Mouse (Mus musculus): ENCODE results near the gene Padi1.

Padi1 gene

DNA sequence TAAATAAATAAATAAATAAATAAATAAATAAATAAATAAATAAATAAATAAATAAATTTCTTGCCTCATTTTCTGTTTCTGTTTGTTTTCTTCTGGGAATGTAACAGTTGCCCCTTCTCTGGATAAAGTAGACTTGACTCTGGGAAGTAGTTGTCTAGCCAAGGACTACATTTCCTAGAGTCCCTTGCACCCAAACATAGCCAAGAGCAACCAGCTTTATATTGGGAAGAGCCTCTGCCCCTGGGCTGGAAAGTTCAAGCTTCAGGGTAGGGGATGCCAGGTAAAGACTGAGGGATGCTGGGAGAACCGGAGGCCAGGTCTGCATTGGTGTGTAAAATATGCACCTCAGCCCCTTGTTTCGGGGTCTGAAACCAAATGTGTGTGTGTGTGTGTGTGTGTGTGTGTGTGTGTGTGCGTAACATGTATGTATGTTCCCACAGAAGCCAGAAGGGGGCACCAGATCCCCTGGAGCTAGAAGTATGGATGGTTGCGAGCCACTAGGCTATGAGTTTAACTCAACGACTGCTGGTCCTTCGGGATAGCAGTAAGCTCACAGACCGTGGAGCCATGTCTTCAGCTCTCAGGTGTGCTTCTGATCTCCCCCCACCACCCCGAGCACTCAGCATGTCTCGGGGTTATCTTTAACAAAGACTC lies 61.2 kb downstream of the Padi1 start:
- in situ Hi-C loops (cut with MboI, MseI) = no loop called here

DNA sequence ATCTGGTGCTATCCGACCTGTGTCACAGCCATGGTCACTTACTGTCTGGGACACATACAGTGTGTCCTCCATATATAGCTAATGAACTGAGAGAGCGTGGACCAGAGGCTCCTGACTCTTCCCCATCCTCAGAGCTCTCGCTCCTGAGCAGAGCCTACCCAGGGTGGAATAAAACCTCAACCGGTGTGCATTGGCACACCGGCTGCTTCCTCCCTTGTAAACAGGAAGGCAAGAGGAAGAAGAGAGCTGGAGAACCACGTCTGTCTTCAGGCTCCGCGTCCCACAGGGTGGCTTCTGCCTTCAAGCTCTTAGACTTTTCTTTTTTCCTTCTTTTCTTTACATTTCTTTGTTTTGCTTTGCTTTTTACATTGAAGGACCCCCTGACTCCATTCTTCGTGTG lies 62.8 kb downstream of the Padi1 start:
- in situ Hi-C loops (cut with MboI, MseI) = no loop called here

DNA sequence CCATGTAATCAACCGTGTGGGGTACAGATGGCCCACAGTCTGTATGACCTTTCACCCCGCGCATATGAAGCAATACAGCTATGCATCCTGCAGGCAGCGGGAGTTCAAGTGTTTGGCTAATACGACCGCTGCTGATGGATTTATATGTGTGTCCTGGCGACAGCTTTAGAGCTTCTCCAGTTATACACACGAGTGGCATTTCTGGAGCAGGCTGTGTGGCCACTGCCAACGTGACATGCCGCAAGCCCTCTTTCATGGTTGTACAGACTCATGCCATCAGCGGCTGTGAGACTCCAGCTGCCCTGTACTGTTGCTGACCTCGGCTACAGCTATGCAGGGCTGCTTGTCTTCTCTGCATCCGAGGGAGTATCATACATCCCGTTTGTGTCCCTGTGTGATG lies 65.1 kb downstream of the Padi1 start:
- in situ Hi-C loops (cut with MboI, MseI) = no loop called here

DNA sequence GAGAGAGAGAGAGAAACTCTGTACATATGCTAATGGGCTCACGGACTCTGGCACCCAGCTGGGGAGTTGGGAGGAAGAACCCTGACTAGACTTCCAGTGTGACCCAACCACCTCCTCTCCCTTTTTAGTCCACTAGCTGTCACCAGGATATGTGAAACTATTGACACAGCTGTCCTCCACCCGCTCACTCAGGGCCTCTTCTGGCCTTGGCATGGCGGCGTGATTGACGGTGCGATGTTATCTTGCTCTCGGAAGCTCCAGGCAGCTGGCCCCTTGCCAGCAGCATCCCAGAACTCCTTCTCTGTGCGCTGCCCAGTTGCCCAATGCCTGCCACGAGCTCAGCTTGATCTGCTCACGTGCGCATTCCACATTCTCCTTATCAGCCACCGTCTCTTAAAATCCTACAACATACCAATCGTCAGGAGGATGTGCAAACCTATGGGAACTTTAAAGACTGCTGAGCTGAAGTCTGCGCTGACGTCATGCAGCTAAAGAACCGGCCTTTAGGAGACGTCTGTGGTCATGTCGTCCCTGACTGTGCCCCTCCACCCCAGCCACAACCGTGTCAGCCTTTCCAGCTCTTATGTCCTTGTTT lies 65.7 kb downstream of the Padi1 start:
- in situ Hi-C loops (cut with MboI, MseI) = no loop called here

DNA sequence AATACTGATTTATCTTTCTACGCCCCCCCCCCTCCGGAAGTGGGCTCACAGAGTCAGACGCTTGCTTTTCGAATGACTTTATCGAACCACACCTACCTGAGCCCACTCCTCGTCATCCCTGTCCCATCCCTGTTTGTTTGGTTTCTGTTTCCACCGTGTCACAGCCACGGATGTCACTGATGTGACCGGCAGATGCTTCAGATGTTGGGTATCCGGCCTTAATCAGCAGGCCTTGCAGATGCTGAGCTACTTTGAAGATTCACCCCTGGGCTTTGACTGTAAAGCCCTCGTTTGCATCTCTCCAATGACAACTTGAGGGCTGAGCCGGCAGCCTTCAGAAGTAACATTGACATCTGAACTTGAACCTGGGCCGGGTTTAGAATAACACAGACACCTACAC lies 69.0 kb downstream of the Padi1 start:
- in situ Hi-C loops (cut with MboI, MseI) = no loop called here

DNA sequence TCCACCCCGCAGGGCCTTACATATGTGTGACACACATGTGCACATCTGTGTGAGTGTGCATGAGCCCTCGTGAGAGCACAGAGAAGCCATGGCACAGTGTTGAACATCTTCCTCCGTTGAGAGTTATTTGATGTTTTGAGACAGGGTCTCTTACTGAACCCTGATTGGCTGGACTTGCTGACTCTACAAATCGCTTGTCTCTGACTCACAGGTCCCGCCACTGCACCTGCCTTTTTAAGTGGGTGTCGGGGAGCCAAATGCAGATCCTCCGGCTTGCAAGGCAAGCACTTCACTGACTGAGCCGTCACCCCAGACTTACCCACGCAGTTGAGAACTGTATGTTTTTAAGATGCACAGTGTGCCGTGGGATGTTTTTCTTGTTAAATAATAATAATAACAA lies 69.7 kb downstream of the Padi1 start:
- in situ Hi-C loops (cut with MboI, MseI) = no loop called here

DNA sequence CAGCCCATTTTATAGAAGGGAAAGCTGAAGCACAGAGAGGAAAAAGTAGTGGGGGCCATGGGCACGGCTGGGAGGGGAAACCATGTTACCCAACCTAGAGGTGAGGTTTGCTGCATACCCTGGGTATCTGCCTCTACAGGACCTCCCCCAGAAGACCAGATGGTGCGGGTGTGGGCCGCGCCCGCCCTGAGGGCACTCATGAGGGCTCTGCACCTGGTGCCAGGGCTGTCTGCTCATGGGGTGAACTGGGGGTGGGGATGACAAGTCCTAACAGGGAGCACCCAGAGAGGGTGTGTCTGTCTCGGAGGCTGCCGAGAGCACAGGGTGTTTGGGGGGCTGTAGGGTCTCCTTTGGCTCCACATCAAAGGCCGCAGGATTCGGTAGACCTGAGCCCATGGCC lies 70.7 kb downstream of the Padi1 start:
- in situ Hi-C loops (cut with MboI, MseI) = no loop called here

DNA sequence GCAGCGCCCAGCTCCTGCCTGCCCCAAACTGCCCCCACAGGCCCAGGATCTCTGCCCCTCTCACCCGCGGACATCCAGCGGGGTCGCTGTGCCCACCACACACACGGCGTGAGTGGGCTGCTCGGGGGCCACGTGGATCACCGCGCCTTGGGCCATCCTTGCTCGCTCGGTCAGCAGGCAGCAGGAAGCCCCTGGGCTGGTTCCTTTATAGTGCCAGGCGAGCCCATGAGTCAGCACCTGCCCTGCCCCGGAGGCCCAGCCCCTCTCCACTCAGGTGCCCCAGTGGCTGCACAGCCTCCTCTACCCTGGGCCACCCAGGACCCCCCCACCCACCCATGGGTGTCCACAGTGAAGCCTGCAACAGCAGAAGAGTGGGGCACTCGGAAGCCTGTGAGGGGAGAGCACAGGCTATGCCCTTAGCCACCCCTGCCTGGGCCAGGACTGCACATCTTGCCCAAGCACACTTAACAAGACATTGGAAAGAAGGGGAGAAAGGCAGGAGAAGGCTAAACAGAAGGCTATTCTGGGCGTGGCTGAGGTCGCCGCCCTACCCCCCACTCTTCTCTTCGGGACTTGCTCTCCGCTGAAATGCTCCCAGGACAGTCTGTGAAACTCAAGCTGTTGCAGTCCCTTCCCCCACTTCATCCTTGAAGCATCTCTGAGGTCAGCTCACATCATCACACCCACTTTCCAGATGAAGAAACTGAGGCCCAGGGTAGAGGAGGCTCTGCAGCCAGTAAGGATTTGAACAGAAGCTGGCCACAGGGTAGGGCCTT lies 71.4 kb downstream of the Padi1 start, which contains the start of gene Padi4:
Gene Padi4, minus strand, starts transcription at position 212 of the 776 bp plus-strand sequence.
- in situ Hi-C loops (cut with MboI, MseI) = no loop called here

DNA sequence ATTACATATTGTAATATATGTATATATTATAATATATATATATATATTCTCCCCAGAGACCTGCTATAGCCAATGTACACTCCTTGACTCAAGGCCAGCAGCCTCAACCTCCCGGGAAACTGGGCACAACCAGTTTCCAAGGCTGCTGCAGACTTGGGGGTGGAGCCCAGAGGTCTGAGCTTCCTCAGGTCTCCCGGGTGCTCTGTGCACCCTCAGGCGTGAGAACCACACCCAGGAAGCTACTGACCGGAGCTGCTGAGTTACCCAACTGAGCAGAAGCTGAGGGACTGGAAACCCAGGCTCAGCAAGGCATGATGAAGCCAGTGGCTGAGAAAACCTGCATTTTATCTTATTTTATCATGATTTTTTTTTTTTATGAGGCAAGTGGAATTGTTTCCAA lies 74.5 kb downstream of the Padi1 start:
- in situ Hi-C loops (cut with MboI, MseI) = no loop called here

DNA sequence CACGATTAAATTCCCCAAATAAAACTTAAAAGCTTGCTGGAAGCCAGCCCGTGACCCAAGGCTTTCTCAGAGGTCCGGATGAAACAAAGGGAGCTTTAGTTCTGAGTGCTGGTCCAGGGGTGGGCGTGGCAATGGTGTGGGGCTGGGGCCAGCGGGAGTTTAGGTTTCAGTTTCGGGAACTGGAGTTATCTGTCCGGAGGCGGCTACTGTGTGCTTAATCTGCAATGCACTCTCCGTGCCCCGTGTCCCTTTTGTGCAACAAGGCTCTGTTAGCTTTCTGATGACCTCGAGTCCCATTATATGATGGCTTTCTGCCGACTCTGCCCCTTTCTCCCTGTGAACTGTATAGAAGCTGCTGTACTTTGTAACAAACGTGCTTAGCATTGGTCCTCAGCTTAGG lies 75.1 kb downstream of the Padi1 start:
- in situ Hi-C loops (cut with MboI, MseI) = no loop called here

DNA sequence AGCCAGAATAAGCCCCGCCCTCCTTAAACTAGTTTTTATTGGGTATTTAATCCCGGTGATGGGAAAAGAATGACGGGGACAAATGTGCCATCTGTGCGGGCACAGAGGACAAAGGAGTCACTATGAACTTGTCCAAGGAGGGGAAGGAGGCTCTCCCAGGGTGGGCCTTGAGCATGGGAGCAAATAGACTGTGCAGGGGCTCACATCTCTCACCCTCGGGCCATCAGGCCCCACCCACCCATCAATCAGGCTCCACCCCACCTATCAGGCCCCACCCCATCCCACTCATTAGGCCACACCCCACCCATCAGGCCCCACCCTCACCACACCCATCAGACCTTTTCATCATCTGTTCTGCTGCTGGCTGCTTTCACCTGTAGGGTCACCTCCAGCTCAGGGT lies 76.6 kb downstream of the Padi1 start:
- in situ Hi-C loops (cut with MboI, MseI) = no loop called here

DNA sequence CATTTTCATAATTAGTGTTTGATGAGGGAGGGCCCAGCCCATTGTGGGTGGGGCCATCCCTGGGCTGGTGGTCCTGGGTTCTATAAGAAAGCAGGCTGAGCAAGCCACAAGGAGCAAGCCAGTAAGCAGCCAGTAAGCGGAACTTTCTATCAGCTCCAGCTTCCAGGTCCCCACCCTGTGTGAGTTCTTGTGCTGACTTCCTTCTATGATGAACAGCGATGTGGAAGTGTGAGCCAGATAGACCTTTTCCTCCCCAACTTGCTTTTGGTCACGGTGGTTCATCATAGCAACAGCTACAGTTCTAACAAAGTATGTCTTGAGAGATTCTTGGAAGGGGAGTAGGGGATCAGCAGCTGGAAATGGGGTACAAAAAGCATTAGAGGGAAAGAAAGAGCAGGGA lies 79.6 kb downstream of the Padi1 start:
- in situ Hi-C loops (cut with MboI, MseI) = no loop called here

DNA sequence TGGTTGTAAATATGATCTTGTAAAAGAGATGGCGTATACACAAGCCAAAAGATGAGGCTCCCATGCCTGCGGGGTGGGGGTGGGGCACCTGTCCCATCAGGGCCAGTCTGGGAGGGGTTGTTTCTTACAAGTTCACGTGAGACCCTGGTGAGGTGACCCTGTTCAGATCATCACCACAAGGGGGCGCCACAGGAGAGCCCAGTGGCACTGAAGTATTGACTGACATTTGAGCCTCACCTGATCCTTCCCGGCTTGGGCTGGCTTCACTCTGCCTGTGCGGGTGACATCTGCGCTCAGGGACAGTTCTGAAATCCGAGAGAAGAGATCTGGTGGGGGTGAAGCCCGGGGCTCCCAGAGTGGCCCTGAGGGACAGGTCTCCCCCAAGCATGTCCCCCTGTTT lies 82.4 kb downstream of the Padi1 start:
- in situ Hi-C loops (cut with MboI, MseI) = no loop called here

All from regulatory T cell (primary cell).